Mouse (Mus musculus) small intestine, adult 2 months (tissue): ENCODE measurements at regions not wholly inside any gene's neighbourhood (a gene's known extent, or its start where the extent isn't known, plus 50 kb on each side); places are given as distances from the start of the nearest gene placed in this dataset.

Source experiments
- CTCF ChIP-seq: fragments of 200-500 bp; IDR thresholded peaks from 2 replicates; pipeline ENCODE4 v1.5.1; 2012; ENCODE audit warnings: low read depth, mild to moderate bottlenecking, control low read depth, inconsistent platforms, low read length, moderate library complexity, mixed read lengths; ENCODE audit not compliant: insufficient replicate concordance, insufficient read length; ENCODE audit errors: extremely low read depth
- POLR2A ChIP-seq: fragments of 200-500 bp; IDR thresholded peaks from 2 replicates; pipeline ENCODE4 v1.6.1; 2012; ENCODE audit warnings: low read depth, mild to moderate bottlenecking, control low read depth, inconsistent platforms, low read length, moderate library complexity

DNA sequence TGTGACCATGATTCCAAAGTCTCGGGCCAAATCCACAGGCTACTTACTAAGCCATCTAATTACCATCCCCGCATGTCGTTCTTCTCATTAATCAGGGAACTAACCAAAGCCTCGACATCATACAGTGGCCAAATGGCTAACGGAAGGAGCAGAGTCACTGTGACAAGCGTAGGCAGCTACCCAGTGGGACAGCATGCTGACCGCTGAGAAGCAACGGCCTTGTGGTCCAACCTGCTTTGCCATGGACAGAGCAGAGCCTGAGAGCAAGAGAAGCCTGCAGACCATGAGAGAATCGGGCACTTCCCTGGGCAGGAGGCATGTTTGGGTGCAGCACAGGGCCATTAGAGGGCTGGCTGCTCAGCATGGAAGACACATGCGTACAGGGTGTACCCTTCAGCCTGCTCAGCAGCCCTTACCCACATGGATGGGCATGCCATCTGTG is 268.5 kb upstream of the Atp2b1 start:
- TF ChIP-seq CTCF: no peak
- TF ChIP-seq POLR2A: no peak
